Mouse (Mus musculus): Measurements from ENCODE around the gene Kif21a. TPM values are rescaled to one million over a fixed set of nuclear protein-coding genes. Genes with fewer than 3 reads are reported as not detected.

The Kif21a gene
- polyA plus RNA-seq, 1 experiment from 2014 or later = 17.2 TPM

DNA sequence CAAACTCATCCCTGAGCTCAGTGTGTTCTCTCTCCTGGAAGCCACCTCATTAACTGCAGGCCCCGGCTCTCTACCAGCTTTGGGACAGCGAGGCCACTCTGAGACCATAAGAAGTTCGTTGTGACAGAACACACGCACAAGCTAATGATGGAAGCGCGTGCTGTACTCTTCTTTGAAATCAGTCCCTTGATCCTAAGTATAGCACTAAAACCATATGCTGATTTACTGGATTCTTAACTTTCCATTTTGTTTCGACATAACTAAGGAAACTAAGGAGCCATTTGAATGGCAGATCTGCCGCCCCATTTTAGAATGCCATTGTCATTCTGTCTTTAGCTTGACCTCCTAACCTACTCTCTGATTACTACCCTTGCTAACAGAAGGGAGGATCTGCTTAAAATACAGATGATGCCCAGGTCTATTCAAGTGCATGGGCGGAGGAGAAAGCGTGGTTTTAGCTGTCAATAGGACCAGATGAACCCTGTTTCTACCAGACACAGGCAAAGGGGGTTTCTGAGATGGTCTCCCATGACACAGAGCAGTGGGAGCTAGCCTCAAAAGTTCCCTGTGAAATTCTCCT, 48.6 kb downstream of the Kif21a start:
- no peaks in the 10 kb centered on the region for H3K36me3 ChIP-seq (ENCODE audit: control insufficient read depth, insufficient read depth, low read length)
- 87% methylated on average over 10 of the region's 10 CpGs for WGBS

DNA sequence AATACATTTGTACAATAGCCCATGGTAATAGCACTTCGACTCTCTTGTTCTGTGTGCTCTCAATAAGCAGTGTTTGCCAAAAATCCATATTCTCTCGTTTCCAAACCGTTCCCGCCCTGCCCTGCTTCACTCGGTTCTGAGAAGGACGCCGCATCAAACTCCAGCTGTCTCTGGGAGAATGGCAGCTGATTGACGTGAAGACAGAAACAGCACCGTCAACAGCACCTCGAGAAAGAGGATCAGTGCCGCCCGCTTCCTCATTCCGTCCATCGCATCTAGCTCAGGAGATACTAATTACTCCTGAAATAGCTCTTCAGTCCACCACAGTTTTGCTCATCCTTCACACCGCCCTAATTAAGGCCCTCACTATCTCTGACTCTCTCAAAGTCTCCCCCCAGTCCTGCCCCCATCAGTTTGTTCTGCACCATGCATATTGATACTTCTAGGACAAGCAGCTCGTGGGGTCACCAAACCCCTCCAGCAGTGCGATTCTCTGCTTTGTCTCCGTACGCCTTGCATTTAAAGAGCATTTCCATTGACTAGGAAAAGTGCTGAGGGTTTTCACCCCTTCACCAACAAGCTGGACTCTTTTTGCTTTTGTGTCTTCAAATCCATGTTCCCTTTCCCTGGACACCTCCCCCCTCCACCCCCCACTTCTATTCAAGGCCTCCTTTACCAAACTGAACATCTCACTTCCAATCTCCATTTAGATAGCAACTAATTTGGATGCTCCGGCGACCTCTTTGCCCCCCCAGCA, 49.3 kb downstream of the Kif21a start:
- Histone ChIP-seq H3K27ac (replicated peaks) (no peak overlapping the region), H3K27me3 (ENCODE audit: control insufficient read depth, insufficient read depth, low read length) (no peaks in the 10 kb centered on the region), H3K9ac (ENCODE audit: low read length) (no peak overlapping the region), H3K4me2 (replicated peaks; ENCODE audit: low read depth) (no peak overlapping the region), H3K9me3 (ENCODE audit: control insufficient read depth, low read length) (no peaks in the 10 kb centered on the region), H3K36me3 (ENCODE audit: control insufficient read depth, insufficient read depth, low read length) (no peaks in the 10 kb centered on the region), H3K4me1 (replicated peaks; ENCODE audit: control insufficient read depth, insufficient read depth) (no peaks in the 10 kb centered on the region), H3K4me3 (ENCODE audit: low read depth, low read length) (no peak overlapping the region)
- TF ChIP-seq CTCF (IDR thresholded peaks at IDR 0.05; ENCODE audit: low read depth) = no peak
- no peak for TF ChIP-seq EP300 (optimal IDR thresholded peaks at IDR 0.05)
- ATAC-seq (ENCODE audit: low FRiP score, low TSS enrichment) = no peak
- no peak for DNase-seq (ENCODE audit: low spot score)
- 79% methylated on average over 21 of the region's 21 CpGs for WGBS

More for the DNA sequence above, 48.6 kb downstream of the Kif21a start:
- no peak for TF ChIP-seq CTCF (IDR thresholded peaks at IDR 0.05; ENCODE audit: low read depth)
- no peak for TF ChIP-seq EP300 (optimal IDR thresholded peaks at IDR 0.05)
- no peak for ATAC-seq (ENCODE audit: low FRiP score, low TSS enrichment)
- DNase-seq (ENCODE audit: low spot score) = no peak
- H3K27ac ChIP-seq (replicated peaks) = no peak overlapping the region
- H3K9me3 ChIP-seq (ENCODE audit: control insufficient read depth, low read length) = no peaks in the 10 kb centered on the region
- no peaks in the 10 kb centered on the region for H3K27me3 ChIP-seq (ENCODE audit: control insufficient read depth, insufficient read depth, low read length)
- no peak overlapping the region for H3K4me2 ChIP-seq (replicated peaks; ENCODE audit: low read depth)
- H3K4me1 ChIP-seq (replicated peaks; ENCODE audit: control insufficient read depth, insufficient read depth) = no peaks in the 10 kb centered on the region
- H3K9ac ChIP-seq (ENCODE audit: low read length) = no peak overlapping the region
- H3K4me3 ChIP-seq (ENCODE audit: low read depth, low read length) = no peak overlapping the region

DNA sequence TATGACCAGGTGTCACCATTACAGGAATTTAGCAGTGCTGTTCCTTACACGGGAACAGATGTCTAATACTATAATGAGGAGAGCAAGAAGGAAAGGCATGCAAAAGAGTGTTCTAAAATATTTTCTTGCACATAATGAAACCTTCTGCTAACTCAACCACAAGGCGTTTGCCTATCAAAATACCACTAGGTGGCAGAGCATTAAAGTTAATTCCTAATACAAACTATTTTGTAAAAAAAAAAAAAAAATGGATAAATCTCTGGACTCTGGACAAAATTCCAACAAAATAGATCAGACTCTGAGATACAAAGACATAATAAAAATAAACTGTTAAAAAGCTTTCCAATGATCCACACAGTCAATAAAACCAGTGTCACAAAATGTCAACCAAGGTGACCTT, 56.9 kb downstream of the Kif21a start:
- no peak overlapping the region for H3K4me2 ChIP-seq (replicated peaks; ENCODE audit: low read depth)
- no peaks in the 10 kb centered on the region for H3K36me3 ChIP-seq (ENCODE audit: control insufficient read depth, insufficient read depth, low read length)
- H3K27ac ChIP-seq (replicated peaks) = no peak overlapping the region
- no peak for TF ChIP-seq EP300 (optimal IDR thresholded peaks at IDR 0.05)
- peak; percentile 63 for TF ChIP-seq CTCF (IDR thresholded peaks at IDR 0.05; ENCODE audit: low read depth)
- no peak overlapping the region for H3K9ac ChIP-seq (ENCODE audit: low read length)
- DNase-seq (ENCODE audit: low spot score) = no peak
- no peak for ATAC-seq (ENCODE audit: low FRiP score, low TSS enrichment)
- H3K4me1 ChIP-seq (replicated peaks; ENCODE audit: control insufficient read depth, insufficient read depth) = no peaks in the 10 kb centered on the region
- H3K4me3 ChIP-seq (ENCODE audit: low read depth, low read length) = no peak overlapping the region
- no peaks in the 10 kb centered on the region for H3K9me3 ChIP-seq (ENCODE audit: control insufficient read depth, low read length)
- no peaks in the 10 kb centered on the region for H3K27me3 ChIP-seq (ENCODE audit: control insufficient read depth, insufficient read depth, low read length)
- WGBS = 57% methylated on average over 2 of the region's 2 CpGs

DNA sequence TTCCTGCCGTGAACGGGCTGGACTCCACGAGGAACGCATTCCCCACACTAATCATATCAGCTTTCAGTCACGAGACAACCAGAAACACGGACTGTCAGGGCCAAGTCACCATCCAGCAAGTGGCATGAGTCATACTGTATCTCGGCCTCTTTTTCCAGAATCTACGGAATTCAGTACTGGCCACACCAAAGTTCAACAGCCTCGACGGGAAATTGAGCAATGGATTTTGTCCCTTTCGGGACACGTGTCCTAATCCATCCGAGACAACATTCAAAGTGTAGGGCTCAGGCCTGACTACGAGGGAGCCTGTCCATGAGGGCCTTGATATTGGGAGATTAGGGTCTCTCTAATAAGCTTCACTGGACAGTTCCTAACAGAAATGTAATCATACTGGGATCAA, 57.4 kb downstream of the Kif21a start:
- Histone ChIP-seq H3K4me1 (replicated peaks; ENCODE audit: control insufficient read depth, insufficient read depth) (no peaks in the 10 kb centered on the region), H3K36me3 (ENCODE audit: control insufficient read depth, insufficient read depth, low read length) (no peaks in the 10 kb centered on the region), H3K27me3 (ENCODE audit: control insufficient read depth, insufficient read depth, low read length) (no peaks in the 10 kb centered on the region), H3K9ac (ENCODE audit: low read length) (no peak overlapping the region), H3K4me3 (ENCODE audit: low read depth, low read length) (no peak overlapping the region), H3K9me3 (ENCODE audit: control insufficient read depth, low read length) (no peaks in the 10 kb centered on the region), H3K4me2 (replicated peaks; ENCODE audit: low read depth) (no peak overlapping the region), H3K27ac (replicated peaks) (no peak overlapping the region)
- no peak for DNase-seq (ENCODE audit: low spot score)
- ATAC-seq (ENCODE audit: low FRiP score, low TSS enrichment) = peak; percentile 63; the same call in 1 of the 2 replicates
- 65% methylated on average over 14 of the region's 14 CpGs for WGBS
- no peak for TF ChIP-seq CTCF (IDR thresholded peaks at IDR 0.05; ENCODE audit: low read depth)
- TF ChIP-seq EP300 (optimal IDR thresholded peaks at IDR 0.05) = no peak

DNA sequence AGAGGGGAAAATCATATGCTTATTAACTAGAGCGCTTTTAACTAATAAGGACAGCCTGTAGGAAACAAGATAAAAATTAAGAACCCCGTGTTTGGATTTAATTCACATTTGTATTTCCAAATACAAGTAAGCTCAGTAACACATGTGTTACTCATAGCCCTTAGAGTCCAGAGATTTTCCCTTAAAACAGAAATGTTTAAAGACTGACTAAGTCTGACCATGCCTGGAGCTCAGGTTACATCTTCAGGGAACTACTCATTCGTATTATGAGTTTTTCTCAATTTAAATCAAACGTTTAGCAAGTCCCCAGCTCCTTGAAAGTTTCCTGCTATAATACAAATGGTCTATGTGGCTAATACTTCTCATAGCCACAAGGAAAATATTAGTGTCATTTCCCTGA, 57.9 kb downstream of the Kif21a start:
- DNase-seq (ENCODE audit: low spot score) (no peak), ATAC-seq (ENCODE audit: low FRiP score, low TSS enrichment) (no peak)
- H3K27me3 ChIP-seq (ENCODE audit: control insufficient read depth, insufficient read depth, low read length) = no peaks in the 10 kb centered on the region
- H3K4me3 ChIP-seq (ENCODE audit: low read depth, low read length) = no peak overlapping the region
- H3K9ac ChIP-seq (ENCODE audit: low read length) = no peak overlapping the region
- no peaks in the 10 kb centered on the region for H3K4me1 ChIP-seq (replicated peaks; ENCODE audit: control insufficient read depth, insufficient read depth)
- H3K9me3 ChIP-seq (ENCODE audit: control insufficient read depth, low read length) = no peaks in the 10 kb centered on the region
- H3K36me3 ChIP-seq (ENCODE audit: control insufficient read depth, insufficient read depth, low read length) = no peaks in the 10 kb centered on the region
- H3K4me2 ChIP-seq (replicated peaks; ENCODE audit: low read depth) = no peak overlapping the region
- no peak for TF ChIP-seq CTCF (IDR thresholded peaks at IDR 0.05; ENCODE audit: low read depth)
- no peak for TF ChIP-seq EP300 (optimal IDR thresholded peaks at IDR 0.05)
- WGBS = 72% methylated on average over 4 of the region's 4 CpGs
- no peak overlapping the region for H3K27ac ChIP-seq (replicated peaks)

DNA sequence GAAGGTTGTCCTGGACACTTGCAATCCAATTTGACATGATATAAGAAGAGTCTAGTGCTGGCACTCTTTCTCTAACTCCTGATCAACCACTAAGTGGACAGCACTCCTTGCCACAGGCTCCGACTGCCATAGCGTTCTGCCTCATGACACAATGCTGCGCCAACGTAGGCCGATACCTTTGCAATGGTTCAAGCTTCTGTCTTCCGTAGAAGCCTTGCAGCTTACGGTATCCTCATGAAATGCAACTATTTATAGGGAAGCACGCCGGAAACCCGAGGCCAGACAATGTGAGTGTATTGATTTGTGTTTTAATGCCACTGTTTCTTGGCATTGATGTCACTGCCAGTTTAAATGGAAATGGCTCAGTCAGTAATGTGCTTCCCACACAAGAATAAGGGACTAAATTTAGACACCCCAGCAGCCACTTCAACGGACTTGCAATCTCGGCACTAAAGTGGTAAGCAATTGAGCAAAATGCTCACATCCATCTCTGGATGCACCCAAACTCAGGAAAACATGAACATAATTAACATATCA, 62.0 kb downstream of the Kif21a start:
- H3K9me3 ChIP-seq (ENCODE audit: control insufficient read depth, low read length) = no peaks in the 10 kb centered on the region
- no peak overlapping the region for H3K4me2 ChIP-seq (replicated peaks; ENCODE audit: low read depth)
- H3K9ac ChIP-seq (ENCODE audit: low read length) = no peak overlapping the region
- DNase-seq (ENCODE audit: low spot score) (no peak), ATAC-seq (ENCODE audit: low FRiP score, low TSS enrichment) (no peak)
- no peak for TF ChIP-seq CTCF (IDR thresholded peaks at IDR 0.05; ENCODE audit: low read depth)
- TF ChIP-seq EP300 (optimal IDR thresholded peaks at IDR 0.05) = no peak
- no peak overlapping the region for H3K27ac ChIP-seq (replicated peaks)
- no peak overlapping the region for H3K4me3 ChIP-seq (ENCODE audit: low read depth, low read length)
- no peaks in the 10 kb centered on the region for H3K4me1 ChIP-seq (replicated peaks; ENCODE audit: control insufficient read depth, insufficient read depth)
- no peaks in the 10 kb centered on the region for H3K36me3 ChIP-seq (ENCODE audit: control insufficient read depth, insufficient read depth, low read length)
- H3K27me3 ChIP-seq (ENCODE audit: control insufficient read depth, insufficient read depth, low read length) = no peaks in the 10 kb centered on the region
- 95% methylated on average over 12 of the region's 12 CpGs for WGBS
